Mouse (Mus musculus) lung, postnatal 0 days (tissue): Measurements from ENCODE around the gene Vps33a. TPM values are rescaled to one million over a fixed set of nuclear protein-coding genes. Genes with fewer than 3 reads are reported as not detected.

Source experiments
- ATAC-seq: fragments of 200-750 bp; cut with Nextera tagmentation; 2 replicates; pipeline ENCODE4 v1.8.0; 2017; ENCODE audit warnings: moderate library complexity
- DNase-seq: peaks from one replicate; pipeline ENCODE4 v3.0.0-alpha.2; 2016; ENCODE audit warnings: low spot score
- H3K27ac ChIP-seq: fragments of 300-500 bp; sonication (generic); 2 replicates; pipeline ENCODE4 v1.5.1; 2014; ENCODE audit warnings: antibody characterized with exemption, mild to moderate bottlenecking, low read length, mixed read lengths
- H3K27me3 ChIP-seq: fragments of 300-500 bp; sonication (generic); replicated peaks from 2 replicates; pipeline ENCODE4 v1.6.1; 2014; ENCODE audit warnings: low read length, mixed read lengths; ENCODE audit not compliant: insufficient read depth
- H3K36me3 ChIP-seq: fragments of 300-500 bp; sonication (generic); 2 replicates; pipeline ENCODE4 v1.6.1; 2014; ENCODE audit warnings: low read length, mixed read lengths; ENCODE audit not compliant: insufficient read depth
- H3K4me1 ChIP-seq: fragments of 300-500 bp; sonication (generic); 2 replicates; pipeline ENCODE4 v1.6.1; 2014; ENCODE audit warnings: antibody characterized with exemption, low read depth, low read length, mixed read lengths; ENCODE audit not compliant: insufficient read depth
- H3K4me2 ChIP-seq: fragments of 300-500 bp; sonication (generic); replicated peaks from 2 replicates; pipeline ENCODE4 v1.6.1; 2014; ENCODE audit warnings: low read depth, mild to moderate bottlenecking, low read length, moderate library complexity, mixed read lengths
- H3K4me3 ChIP-seq: fragments of 300-500 bp; sonication (generic); 2 replicates; pipeline ENCODE4 v1.5.1; 2014; ENCODE audit warnings: low read depth, low read length
- H3K9ac ChIP-seq: fragments of 300-500 bp; sonication (generic); replicated peaks from 2 replicates; pipeline ENCODE4 v1.6.1; 2014; ENCODE audit warnings: low read depth, mild to moderate bottlenecking
- H3K9me3 ChIP-seq: fragments of 300-500 bp; sonication (generic); 2 replicates; pipeline ENCODE4 v1.6.1; 2016; ENCODE audit warnings: low read length, mixed read lengths
- CTCF ChIP-seq: IDR thresholded peaks from 2 replicates; pipeline ENCODE4 v1.5.1; 2016; ENCODE audit warnings: antibody characterized with exemption, mild to moderate bottlenecking
- EP300 ChIP-seq: IDR thresholded peaks from 2 replicates; pipeline ENCODE4 v1.6.1; 2016; ENCODE audit warnings: antibody characterized with exemption, mild to moderate bottlenecking, control low read depth
- WGBS: fragments of 180-500 bp; shearing (Covaris S2); extraction: QIAGEN DNeasy Blood & Tissue Kit; methylation state at CpG from one replicate; pipeline ENCODE4 v1.1.7; 2014; 5-methylcytosine and 5-hydroxymethylcytosine counted together
- polyA plus RNA-seq: library from polyadenylated mRNA; unstranded; fragments of >200 nt; fragmentation: Nextera tagmentation; extraction: Ambion mirVana; gene quantifications from 2 replicates; pipeline ENCODE4 v1.2.1, GENCODE M21; 2015

Gene Vps33a
- polyA plus RNA-seq, 1 experiment from 2014 or later = 18.9 TPM

GRCm38 (mm10) chr5:123607211-123607669, 34.4 kb upstream of the Vps33a start:
- 45% methylated on average over 3 of the region's 3 CpGs for WGBS
- Histone ChIP-seq H3K4me3 (no peak overlapping the region), H3K9ac (no peak overlapping the region), H3K36me3 (peaks cover 23% of the 10 kb centered on the region), H3K9me3 (no peaks in the 10 kb centered on the region), H3K27me3 (no peaks in the 10 kb centered on the region), H3K4me1 (no peaks in the 10 kb centered on the region), H3K4me2 (no peak overlapping the region), H3K27ac (peak overlapping the region; percentile 57)
- TF ChIP-seq EP300 (0 out of 2 replicates have a peak, but pooled peaks have one; percentile 15), CTCF (no peak)
- DNase-seq (peak; percentile 21), ATAC-seq (peak; percentile 69)

GRCm38 (mm10) chr5:123603496-123603895, 30.7 kb upstream of the Vps33a start:
- ATAC-seq = peak; percentile 22
- Histone ChIP-seq H3K4me3 (no peak overlapping the region), H3K4me1 (no peaks in the 10 kb centered on the region), H3K9ac (no peak overlapping the region), H3K9me3 (no peaks in the 10 kb centered on the region), H3K27me3 (no peaks in the 10 kb centered on the region), H3K36me3 (peaks cover 18% of the 10 kb centered on the region; the same call in 1 of the 2 replicates), H3K4me2 (no peak overlapping the region), H3K27ac (no peak overlapping the region)
- DNase-seq = no peak
- no peak for TF ChIP-seq EP300
- TF ChIP-seq CTCF = no peak
- 48% methylated on average over 11 of the region's 11 CpGs for WGBS

GRCm38 (mm10) chr5:123602174-123602573, 29.3 kb upstream of the Vps33a start:
- H3K36me3 ChIP-seq = peaks cover 13% of the 10 kb centered on the region; the same call in 1 of the 2 replicates
- no peak overlapping the region for H3K27ac ChIP-seq
- no peak overlapping the region for H3K4me3 ChIP-seq
- 81% methylated on average over 6 of the region's 6 CpGs for WGBS
- DNase-seq = peak; percentile 7
- H3K9me3 ChIP-seq = no peaks in the 10 kb centered on the region
- H3K4me1 ChIP-seq = no peaks in the 10 kb centered on the region
- ATAC-seq = peak; percentile 76
- no peak overlapping the region for H3K4me2 ChIP-seq
- H3K9ac ChIP-seq = no peak overlapping the region
- TF ChIP-seq CTCF (peak; percentile 18; the same call in 1 of the 2 replicates), EP300 (no peak)
- no peaks in the 10 kb centered on the region for H3K27me3 ChIP-seq

- 47% methylated on average over 6 of the region's 6 CpGs for WGBS
- Histone ChIP-seq H3K9ac (no peak overlapping the region), H3K36me3 (peaks cover 4% of the 10 kb centered on the region; the same call in 1 of the 2 replicates), H3K4me3 (no peak overlapping the region), H3K4me1 (no peaks in the 10 kb centered on the region), H3K9me3 (no peaks in the 10 kb centered on the region), H3K27me3 (no peaks in the 10 kb centered on the region), H3K27ac (peak overlapping the region; percentile 43; the same call in 1 of the 2 replicates), H3K4me2 (no peak overlapping the region)
- no peak for DNase-seq
- peak; percentile 21; the same call in 1 of the 2 replicates for ATAC-seq
- no peak for TF ChIP-seq CTCF
- TF ChIP-seq EP300 = no peak
Observed at GRCm38 (mm10) chr5:123599319-123599718, 26.5 kb upstream of the Vps33a start.

- Histone ChIP-seq H3K4me2 (no peak overlapping the region), H3K4me1 (no peaks in the 10 kb centered on the region), H3K27ac (no peak overlapping the region), H3K27me3 (no peaks in the 10 kb centered on the region), H3K9me3 (no peaks in the 10 kb centered on the region), H3K4me3 (no peak overlapping the region), H3K9ac (no peak overlapping the region), H3K36me3 (peaks cover 6% of the 10 kb centered on the region)
- no peak for DNase-seq
- TF ChIP-seq EP300 = no peak
- no peak for TF ChIP-seq CTCF
- no peak for ATAC-seq
- WGBS = 84% methylated on average over 10 of the region's 10 CpGs
Observed at GRCm38 (mm10) chr5:123593622-123594280, 20.9 kb upstream of the Vps33a start.

GRCm38 (mm10) chr5:123580043-123580442, 7.2 kb upstream of the Vps33a start:
- Histone ChIP-seq H3K36me3 (peaks cover 30% of the 10 kb centered on the region), H3K27me3 (no peaks in the 10 kb centered on the region)
- no peak for DNase-seq

More at GRCm38 (mm10) chr5:123580043-123580442, 7.2 kb upstream of the Vps33a start:
- Histone ChIP-seq H3K9me3 (no peaks in the 10 kb centered on the region), H3K4me1 (no peaks in the 10 kb centered on the region), H3K4me2 (no peak overlapping the region), H3K4me3 (no peak overlapping the region), H3K9ac (no peak overlapping the region), H3K27ac (no peak overlapping the region)
- TF ChIP-seq EP300 = no peak
- TF ChIP-seq CTCF = no peak
- 75% methylated on average over 6 of the region's 6 CpGs for WGBS
- no peak for ATAC-seq
